Mouse (Mus musculus) testis, adult 10 weeks (tissue): Measurements from ENCODE around the gene Bbc3. TPM values are rescaled to one million over a fixed set of nuclear protein-coding genes. Genes with fewer than 3 reads are reported as not detected.

ENCODE experiments used
- polyA plus RNA-seq: library from polyadenylated mRNA; stranded (reverse); fragments of 350-450 nt; fragmentation: Illumina TruSeq; extraction: RNeasy Lipid Tissue Mini Kit (QIAGEN cat#74804); gene quantifications from one replicate; pipeline ENCODE4 v1.2.3, GENCODE M21; 2014; ENCODE audit warnings: low read depth, low replicate concordance

The Bbc3 gene
- polyA plus RNA-seq = not detected

GRCm38 (mm10) chr7:16308093-16308492 is at the start of gene Bbc3:
Bbc3 (plus strand) TSS chr7:16308393.

GRCm38 (mm10) chr7:16259110-16259590 is 49.0 kb upstream of the Bbc3 start, which contains the start of gene C5ar1:
C5ar1 (minus strand) TSS chr7:16259540.

DNA sequence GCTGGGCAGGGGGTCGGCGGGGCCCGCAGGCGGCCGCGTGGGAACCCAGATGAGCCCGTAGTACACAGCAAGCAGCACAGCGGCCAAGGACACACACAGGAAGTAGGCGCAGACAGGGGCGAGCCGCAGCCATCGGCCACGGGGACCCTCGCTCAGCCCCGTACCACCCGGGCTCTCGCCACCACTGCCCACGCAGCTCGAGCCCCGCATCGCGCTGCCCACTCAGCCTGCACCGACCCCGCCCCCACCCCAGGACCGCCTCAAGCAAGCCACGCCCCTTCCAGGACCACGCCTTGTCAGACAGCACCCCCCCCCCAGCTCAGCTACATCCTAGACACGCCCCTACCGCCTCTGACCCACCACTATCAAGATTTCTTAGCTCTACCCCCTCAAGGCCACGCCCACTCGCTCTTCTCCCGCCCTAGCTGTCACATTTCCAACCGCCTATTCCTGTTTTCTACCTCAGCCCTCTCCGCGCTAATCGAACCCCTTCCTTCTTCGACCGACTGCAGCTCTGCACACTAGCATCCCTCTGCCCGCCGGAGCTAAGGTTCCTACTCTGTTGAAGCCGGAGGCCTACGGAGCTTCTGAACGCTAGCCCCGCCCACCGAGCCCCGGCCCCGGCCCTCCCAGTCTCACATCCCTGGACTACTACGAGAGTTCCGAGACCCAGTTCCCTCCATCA is 35.0 kb upstream of the Bbc3 start, which contains the start of gene Inafm1:
Gene Inafm1 (minus strand): TSS at position 537 of the 685 bp plus-strand sequence.

DNA sequence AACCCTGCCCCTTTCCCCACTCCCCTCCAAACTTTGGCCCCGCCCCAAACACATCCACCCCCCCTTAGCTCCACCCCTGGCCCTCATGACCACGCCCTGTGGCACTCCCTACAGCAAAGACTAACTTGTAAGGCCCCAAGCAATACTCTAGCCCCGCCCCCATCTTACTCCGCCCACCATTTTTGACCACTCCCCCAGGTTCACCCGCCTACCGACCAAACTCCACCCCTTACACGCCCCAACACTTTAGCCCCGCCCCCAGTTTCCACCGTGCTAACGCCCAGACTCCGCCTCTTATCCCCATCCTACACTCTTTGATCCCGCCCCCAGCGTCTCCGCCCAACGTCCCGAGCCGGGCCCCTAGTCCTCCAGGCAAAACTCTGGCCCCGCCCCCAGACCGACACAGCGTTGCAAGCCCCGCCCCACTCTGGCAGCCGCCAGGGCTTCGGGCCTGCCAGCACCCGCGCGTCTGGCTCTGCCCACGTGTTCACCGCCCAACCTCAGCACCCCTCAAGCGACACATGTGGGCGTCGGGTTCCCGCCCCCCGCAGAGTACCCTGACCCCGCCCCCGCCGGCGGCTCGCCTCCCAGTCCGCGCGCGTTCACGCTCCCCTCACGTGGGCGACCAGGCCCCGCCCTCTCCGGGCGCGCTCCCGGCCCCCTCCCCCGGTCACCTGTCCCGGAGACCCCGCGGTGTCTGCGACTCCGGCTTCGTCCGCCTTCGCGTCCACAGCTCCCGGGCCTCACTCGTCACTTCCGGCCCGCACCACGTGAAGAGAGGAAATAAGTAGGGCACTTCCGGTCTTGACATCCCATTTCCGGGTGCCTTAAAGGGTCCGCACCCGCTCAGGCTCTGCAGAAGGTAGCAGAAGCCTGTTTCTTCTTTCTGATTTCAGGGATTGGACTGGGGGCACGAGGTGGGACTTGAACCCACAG is 21.9 kb upstream of the Bbc3 start, which contains the start of gene Ccdc9:
Gene Ccdc9 (minus strand): TSS at position 770 of the 936 bp plus-strand sequence.

Other genes starting within 250 kb of the Bbc3 start
- 18.6 TPM for gene Zfp541, start 246.6 kb upstream of the Bbc3 start, polyA plus RNA-seq
- 32.6 TPM for gene Napa, start 209.9 kb upstream of the Bbc3 start, polyA plus RNA-seq
- 2.6 TPM for gene Kptn, start 188.5 kb upstream of the Bbc3 start, polyA plus RNA-seq
- 2.8 TPM for gene Slc8a2, start 178.6 kb upstream of the Bbc3 start, polyA plus RNA-seq
- gene Meis3, start 133.3 kb upstream of the Bbc3 start, polyA plus RNA-seq = not detected
- gene Dhx34, start 86.4 kb upstream of the Bbc3 start, polyA plus RNA-seq = 0.32 TPM
- not detected for gene C5ar2, start 64.2 kb upstream of the Bbc3 start, polyA plus RNA-seq
- 0.28 TPM for gene C5ar1, start 48.9 kb upstream of the Bbc3 start, polyA plus RNA-seq
- 1.8 TPM for gene Inafm1, start 34.8 kb upstream of the Bbc3 start, polyA plus RNA-seq
- 18.3 TPM for gene Ccdc9, start 21.6 kb upstream of the Bbc3 start, polyA plus RNA-seq
- gene Sae1, start 79.4 kb downstream of the Bbc3 start, polyA plus RNA-seq = 62.7 TPM
- 3.0 TPM for gene Zc3h4, start 92.5 kb downstream of the Bbc3 start, polyA plus RNA-seq
- gene Tmem160, start 144.4 kb downstream of the Bbc3 start, polyA plus RNA-seq = not detected
- gene Npas1, start 169.3 kb downstream of the Bbc3 start, polyA plus RNA-seq = not detected